Mouse (Mus musculus): ENCODE measurements around the gene Maoa.

Gene Maoa

DNA sequence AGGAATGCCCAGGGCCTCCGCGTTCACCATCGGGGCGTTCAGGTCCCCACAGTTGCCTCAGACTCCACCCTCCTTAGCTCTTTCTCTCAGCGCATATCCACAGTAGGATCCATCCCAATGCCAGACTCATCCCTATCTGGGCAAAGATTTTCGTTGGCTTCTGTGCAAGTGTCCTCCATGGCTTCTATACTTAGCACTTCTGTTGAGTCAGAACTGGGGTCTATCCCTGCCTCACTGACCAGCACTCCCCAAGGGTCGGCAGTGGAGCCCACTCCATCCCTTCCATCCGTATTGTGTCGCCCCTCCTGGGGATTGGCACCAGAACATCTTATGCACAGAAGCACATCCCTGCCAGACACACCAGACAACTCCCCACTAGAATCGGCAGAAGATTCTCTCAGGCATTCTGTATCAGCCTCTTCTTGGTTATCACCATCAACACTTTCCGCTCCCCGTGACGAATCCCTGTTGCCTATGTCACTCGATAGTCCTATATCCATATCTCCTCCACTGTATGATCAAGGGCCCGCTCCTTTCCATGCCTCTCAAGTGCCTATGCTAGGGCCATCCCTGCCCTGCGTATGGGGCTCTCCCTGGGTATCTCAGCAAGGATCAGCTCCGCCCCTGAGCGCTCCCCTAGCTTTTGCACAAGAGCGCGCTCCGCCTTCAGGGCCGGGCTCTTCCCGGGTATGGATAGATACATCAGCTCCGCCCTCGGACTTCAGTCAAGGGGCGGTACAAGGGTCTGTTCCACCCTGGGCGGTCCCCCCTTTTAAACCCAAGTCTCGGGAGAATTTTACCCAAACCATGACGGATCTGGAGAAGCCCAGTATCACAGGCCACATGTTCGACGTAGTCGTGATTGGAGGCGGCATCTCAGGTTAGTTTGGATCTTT, at the start of gene Maoa:
Gene Maoa (plus strand): TSS at position 665 of the 896 bp plus-strand sequence.
- peak; percentile 20 to 57 for DNase-seq (ENCODE audit: low spot score in 2 of 2)

DNA sequence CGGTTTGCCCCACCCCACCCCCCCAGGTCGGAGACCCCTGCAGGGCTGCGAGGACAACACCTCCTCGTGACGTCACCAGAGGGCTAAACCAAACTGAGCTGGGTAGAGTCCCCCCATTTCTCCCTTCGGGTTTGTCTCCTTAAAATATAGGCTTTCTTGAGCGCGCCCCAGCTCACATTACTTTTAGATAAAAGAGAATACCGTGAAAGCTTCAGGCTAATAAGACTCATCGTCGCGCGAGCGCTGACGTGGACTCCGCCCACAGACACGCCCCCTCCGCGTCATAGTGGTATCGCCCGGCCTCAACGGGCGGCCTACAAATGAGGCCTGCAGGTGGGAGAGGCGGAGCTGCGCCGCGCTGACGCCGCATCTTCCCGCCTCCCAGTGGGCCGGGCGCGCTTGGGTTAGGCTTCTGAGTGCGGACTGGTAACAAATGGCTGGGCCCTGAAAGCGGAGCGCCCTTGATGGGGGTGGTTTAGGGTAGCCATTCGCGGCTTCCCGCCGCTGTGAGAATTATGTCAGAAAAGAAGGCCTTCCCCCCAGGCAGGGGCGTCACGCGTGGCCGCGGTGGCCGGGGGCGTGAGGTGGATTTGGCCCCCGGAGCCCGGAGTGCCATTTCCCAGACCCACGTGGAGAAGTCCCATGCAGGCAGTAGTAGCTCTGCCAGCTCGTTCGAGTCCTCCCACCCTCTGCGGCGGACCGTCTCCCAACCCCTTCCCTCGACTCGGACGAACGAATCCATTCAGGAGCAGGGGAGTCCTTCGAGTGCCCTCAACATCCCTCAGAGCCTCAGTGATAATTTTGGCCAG, 1.1 kb upstream of the Maoa start:
- DNase-seq (ENCODE audit: low spot score in 2 of 2) = peak; percentile 76 to 79

DNA sequence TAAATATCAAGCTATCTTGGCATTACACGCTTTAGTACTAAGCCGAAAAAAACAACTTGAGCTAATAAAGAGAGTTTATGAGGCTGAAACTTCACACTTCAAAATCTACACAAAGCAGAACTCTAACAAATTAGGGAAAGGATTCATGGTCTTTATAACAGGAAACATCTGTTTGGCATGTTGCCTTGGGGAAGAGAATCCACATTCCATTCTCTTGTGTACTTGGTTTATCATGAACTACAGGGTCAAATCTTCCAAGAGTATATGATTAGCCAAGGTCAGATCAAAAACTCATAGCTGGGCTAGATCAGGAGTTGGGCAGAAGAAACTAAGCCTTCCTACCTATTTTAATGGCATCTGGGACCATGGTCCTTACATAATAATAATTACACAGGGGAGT, 37.0 kb downstream of the Maoa start:
- no peak for DNase-seq (ENCODE audit: low spot score in 2 of 2)

DNA sequence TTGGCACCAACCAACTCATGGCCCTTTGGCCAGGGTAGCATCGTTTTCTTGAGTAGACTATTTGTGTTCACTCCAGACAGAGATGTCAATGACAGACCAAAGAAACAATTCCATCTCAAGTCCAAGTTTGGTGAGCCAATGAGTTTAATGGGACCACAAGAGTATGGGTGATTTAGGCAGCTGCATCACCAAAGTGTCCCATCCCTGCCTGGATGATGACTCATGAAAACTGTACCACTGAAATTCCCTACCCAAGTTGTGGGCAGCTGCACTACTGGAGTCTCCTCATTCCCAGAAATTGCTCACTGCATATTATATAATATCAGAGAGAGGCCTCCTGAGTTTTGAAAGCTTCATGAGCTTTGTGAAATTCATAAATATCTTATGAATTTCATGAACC, 86.6 kb downstream of the Maoa start:
- no peak for DNase-seq (ENCODE audit: low spot score in 2 of 2)

DNA sequence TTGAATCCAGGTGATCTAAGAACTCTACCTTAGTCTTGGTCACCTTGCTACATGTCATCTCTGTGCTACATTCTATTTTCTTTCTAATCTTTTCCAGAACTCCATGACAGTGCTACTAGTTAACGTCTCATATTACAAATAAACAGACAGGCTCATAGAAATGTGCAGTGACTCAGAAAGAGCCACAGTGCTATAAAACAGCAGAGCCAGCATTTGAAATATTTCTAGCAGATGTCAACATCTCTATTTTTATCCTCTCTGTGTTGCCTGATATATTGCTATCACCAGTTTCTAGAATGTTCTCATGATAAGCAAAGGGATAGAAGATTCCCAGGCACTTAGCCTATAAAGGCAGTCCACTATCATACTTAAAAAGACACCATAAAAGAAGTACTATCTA, 94.5 kb downstream of the Maoa start:
- DNase-seq (ENCODE audit: low spot score in 2 of 2) = no peak

Data from urinary bladder, adult 18-20 months (tissue).